Mouse (Mus musculus) kidney, postnatal 14 days (tissue): ENCODE measurements around the gene Ccdc82.

Experiments used
- DNase-seq: peaks from one replicate; pipeline ENCODE4 v3.0.0; 2022; ENCODE audit warnings: mixed read lengths

Ccdc82 gene

GRCm38 (mm10) chr9:13246815-13247638 is at the start of gene Ccdc82:
Gene Ccdc82 (plus strand): TSS chr9:13246955.
- peak; percentile 94 for DNase-seq

- no peak for DNase-seq
Observed at GRCm38 (mm10) chr9:13200079-13200478, 46.7 kb upstream of the Ccdc82 start.

GRCm38 (mm10) chr9:13203109-13203508 is 43.6 kb upstream of the Ccdc82 start:
- DNase-seq: no peak

GRCm38 (mm10) chr9:13203681-13204080 is 43.1 kb upstream of the Ccdc82 start:
- DNase-seq: no peak

- DNase-seq: no peak
Observed at GRCm38 (mm10) chr9:13206369-13206768, 40.4 kb upstream of the Ccdc82 start.

GRCm38 (mm10) chr9:13225872-13226271 is 20.9 kb upstream of the Ccdc82 start:
- DNase-seq: no peak

DNA sequence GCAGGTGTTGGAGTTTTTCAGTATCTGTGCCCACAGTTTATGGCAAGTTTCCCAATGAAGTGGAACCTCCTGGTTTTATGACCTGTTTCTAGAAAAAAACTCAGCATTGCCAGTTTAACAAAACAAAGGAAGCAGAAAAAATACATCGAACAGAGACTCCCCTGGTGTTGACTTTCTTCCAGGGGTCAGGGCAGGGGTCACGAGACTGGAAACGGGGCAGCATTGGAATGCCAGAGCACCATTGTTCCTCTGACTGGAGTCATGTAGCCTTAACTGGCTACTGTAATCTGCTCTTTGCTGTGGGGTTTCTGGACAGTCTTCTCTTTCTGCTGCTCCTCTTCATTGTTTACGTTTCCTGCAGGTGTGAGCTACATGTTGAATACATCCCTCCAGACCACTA is 16.2 kb upstream of the Ccdc82 start:
- no peak for DNase-seq

DNA sequence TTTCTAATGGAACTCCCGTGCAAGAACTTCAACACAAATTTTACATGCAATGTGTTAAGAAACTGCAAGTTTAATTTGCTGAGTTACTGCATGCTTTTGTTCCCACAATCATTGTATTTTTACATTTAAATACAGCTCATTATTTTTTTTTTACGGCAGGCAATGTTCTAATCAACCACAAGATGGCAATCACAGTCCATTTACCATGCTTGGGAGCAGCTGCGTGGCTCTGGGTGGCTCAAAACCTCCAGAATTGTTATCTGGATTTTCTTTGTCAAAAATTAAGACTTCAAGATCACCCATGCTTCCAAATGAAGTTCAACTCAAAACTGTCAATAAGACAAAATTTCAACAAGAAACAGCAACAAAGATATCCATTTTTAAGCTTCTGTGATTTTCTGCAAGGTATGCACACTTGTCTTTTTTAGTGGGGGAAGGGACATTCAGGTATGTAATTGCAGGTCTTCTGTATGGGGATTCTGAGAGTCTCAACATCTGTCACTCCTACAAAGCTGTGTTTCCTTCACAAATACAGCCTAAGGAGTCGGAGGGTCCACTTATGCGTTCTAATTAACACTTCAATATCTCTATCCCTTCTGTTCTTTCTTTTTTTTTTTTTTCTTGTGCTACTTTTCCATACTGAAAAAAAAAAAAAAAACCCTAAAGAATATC is 15.1 kb upstream of the Ccdc82 start:
- peak; percentile 36 for DNase-seq

- DNase-seq: no peak
Observed at GRCm38 (mm10) chr9:13242321-13242720, 4.4 kb upstream of the Ccdc82 start.

- DNase-seq: peak; percentile 30
Observed at GRCm38 (mm10) chr9:13245481-13245880, 1.3 kb upstream of the Ccdc82 start, which contains the start of gene Jrkl. Gene Jrkl (minus strand): TSS chr9:13245829.

DNA sequence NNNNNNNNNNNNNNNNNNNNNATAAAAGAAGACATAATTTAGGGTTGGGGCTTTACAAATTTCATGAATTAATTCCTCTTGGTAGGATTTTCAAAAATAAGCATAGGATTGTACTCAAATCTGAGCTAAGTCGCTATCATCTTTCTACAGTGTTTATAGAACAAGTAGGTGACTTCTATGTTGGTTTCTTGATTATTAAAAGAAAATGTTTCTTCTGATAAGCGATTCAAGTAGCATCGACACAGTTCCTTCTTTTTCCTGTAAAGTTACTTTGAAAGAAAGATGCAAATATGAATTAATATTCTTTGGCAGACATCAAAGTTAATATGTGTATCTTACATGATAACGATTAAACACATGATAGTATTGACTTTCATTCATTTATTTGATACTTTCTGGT is 1.3 kb downstream of the Ccdc82 start:
- DNase-seq: no peak

GRCm38 (mm10) chr9:13251251-13251650 is 4.5 kb downstream of the Ccdc82 start:
- DNase-seq: no peak

GRCm38 (mm10) chr9:13256726-13257125 is 10.0 kb downstream of the Ccdc82 start:
- no peak for DNase-seq

DNA sequence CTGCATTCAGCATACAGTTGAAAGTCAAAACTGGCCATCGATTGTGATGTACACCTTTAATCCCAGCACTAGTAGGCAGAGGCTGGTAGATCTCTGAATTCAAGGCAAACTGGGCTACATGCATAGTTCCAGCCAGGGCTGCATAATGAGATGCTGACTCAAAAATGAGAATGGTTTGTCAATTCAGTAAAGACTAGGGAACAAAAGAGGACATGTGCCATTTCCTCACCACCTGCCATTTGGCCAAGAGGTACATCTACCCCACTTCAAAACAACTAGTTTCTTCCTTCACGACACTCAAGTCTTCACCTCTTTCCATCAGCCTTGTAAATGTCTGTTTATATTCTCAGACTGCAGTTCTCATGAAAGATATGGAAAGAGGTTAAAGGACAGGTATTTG is 11.4 kb downstream of the Ccdc82 start:
- no peak for DNase-seq

- no peak for DNase-seq
Observed at GRCm38 (mm10) chr9:13260980-13261379, 14.2 kb downstream of the Ccdc82 start.

DNA sequence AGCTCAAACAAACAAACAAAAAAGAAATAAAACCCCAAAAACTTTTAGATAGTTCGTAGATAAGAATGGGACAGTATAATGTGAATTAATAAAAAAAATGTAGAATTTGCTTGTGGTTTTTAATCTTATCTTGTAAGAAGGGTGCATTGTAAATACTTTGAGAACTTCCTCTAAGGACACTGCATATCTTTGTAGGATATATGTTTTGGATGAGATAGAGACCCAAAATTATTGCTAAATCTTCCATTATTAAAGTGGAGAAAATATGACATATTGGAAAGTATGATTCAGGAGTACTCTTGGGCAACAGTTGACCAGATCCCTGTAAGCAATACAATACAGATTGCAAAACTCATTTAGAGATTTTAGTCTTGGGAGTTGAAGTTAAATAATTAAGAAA is 26.5 kb downstream of the Ccdc82 start:
- DNase-seq: no peak

DNA sequence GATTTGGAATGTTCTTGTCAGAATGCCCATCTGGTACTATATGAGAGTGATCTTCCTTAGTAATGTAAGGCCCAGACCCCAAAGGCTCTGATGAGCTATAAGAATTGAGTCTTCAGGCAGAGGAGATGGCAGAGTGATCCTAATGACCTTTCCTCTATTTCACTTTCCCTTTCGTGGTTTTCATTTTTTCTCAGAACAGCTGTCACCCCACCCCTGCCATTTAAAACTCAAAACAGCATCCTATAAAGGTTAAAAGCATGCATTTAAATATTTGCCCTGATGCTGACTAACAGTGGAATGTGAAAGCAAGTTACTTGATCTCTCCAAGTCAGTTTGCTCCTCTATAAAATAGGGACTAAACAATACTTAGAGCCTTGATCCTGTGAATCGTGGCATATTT is 40.7 kb downstream of the Ccdc82 start:
- DNase-seq: no peak

- DNase-seq: peak; percentile 92
Observed at GRCm38 (mm10) chr9:13296274-13297121, 49.7 kb downstream of the Ccdc82 start.

GRCm38 (mm10) chr9:13297122-13297667 is 50.4 kb downstream of the Ccdc82 start:
- no peak for DNase-seq

DNA sequence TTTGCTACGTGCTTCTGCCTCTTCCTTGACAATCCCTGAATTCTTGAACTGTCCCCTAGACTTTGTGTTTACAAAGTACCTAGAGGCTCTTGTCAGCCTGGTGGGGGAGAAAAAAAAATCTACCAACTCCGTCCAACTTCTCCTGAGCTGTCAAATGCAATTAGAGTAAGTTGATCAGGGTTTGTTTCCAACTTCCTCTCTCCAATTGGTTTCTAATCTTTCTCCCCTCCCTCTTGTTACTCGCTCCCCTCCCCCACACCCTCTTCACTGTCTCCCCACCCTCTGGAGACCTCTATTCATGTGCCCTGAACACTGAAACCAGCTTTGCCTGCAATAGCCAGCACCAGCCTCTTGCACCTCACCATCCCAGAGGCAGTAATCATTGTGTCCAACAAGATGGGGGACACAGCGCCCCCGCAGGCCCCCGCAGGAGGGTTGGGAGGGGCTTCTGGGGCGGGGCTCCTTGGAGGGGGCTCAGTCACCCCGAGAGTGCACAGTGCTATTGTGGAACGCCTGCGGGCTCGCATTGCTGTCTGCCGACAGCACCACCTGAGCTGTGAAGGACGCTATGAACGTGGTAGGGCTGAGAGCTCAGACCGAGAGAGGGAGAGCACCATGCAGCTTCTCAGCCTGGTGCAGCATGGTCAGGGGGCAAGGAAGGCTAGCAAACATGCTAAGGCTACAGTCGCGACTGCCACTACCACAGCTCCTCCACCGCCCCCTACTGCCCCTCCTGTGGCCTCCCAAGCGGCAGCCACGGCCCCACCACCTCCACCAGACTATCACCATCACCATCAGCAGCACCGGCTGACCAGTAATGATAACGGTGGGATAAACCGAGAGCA is 51.1 kb downstream of the Ccdc82 start, which contains the start of gene Maml2:
TSS of gene Maml2 (plus strand) at position 290 of the 845 bp plus-strand sequence.
- peak; percentile 66 for DNase-seq

GRCm38 (mm10) chr9:13298513-13298878 is 51.7 kb downstream of the Ccdc82 start:
- no peak for DNase-seq

GRCm38 (mm10) chr9:13299190-13299589 is 52.4 kb downstream of the Ccdc82 start:
- DNase-seq: no peak
